Mouse (Mus musculus): ENCODE results near the gene Acap3.

The Acap3 gene

GRCm38 (mm10) chr4:155943049-155943452 is 51.4 kb downstream of the Acap3 start:
- no peak for DNase-seq (ENCODE audit: extremely low spot score)

GRCm38 (mm10) chr4:155943534-155944249 is 52.1 kb downstream of the Acap3 start, which contains the start of gene Ube2j2:
Gene Ube2j2, plus strand, starts transcription at chr4:155943831.
- peak; percentile 99 for DNase-seq (ENCODE audit: extremely low spot score)

- DNase-seq (ENCODE audit: extremely low spot score): no peak
These were observed 52.6 kb downstream of the Acap3 start for GRCm38 (mm10) chr4:155944271-155944670.

GRCm38 (mm10) chr4:155947094-155947493 is 55.5 kb downstream of the Acap3 start:
- no peak for DNase-seq (ENCODE audit: extremely low spot score)

- DNase-seq (ENCODE audit: extremely low spot score): no peak
These were observed 63.9 kb downstream of the Acap3 start for GRCm38 (mm10) chr4:155955491-155955890.

Measured in embryo, embryonic 9.5 days (tissue).